Mouse (Mus musculus): ENCODE data around the gene Thbs3.
"Not testable (repeated sequence)": the region's sequence is repeated elsewhere in the genome, so short reads cannot be mapped to it uniquely, and the experiment has no call there.

Gene Thbs3

DNA sequence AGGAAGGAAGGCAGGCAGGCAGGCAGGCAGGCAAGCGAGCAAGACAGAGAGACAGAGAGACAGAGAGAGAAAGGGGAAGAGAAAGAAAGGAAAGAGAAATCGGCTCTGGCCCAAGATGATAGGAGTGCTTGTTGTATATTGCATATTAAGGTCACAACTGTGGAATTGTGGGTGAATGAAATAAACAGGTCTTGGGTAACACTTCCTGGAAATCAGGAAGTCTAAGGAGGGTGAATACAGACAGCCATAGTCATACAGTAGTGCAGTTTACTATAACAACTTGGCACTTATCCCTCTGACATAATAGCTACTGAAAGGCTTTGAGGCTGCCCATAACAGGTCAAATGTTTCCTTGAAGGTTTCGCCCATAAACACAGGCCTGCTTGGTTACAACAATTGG lies 15.1 kb upstream of the Thbs3 start:
- DNase-seq, result no peak

DNA sequence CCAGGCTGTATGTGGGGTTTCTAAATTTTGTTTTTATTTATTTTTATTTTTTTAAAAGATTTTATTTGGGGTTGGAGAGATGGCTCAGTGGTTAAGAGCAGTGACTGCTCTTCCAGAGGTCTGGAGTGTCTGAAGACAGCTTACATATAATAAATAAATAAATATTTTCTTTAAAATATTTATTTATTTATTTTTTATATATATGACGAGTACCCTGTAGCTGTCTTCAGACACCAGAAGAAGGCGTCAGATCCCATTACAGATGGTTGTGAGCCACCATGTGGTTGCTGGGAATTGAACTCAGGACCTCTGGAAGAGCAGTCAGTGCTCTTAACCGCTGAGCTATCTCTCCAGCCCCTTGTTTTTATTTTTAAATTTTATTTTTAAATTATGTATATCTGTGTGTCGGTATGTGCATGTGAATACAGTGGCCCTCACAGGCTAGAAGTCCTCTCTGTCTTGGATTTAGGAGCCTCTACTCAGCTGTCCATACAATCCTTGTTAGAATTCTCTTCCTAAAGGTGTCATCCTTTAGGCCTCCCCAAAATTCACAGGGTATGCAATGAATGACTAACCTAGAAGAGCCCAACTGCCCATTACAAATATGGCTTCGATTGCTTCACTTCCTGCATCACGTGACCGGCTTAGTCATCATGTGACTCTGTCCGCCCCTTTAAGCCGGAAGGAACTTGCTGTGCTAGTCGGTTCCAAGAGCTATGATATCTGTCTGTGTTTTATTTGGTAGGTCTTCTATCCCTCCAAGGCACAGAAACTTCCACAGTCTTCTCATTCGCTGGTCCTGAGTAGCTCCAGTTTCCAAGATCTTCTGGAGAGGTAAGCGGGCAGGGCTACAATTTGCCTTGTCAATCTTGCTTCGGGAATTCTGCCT lies 12.5 kb upstream of the Thbs3 start, which contains the start of gene Gba:
Gba (plus strand) TSS at position 676 of the 889 bp plus-strand sequence.
- peak; percentile 89 for DNase-seq

DNA sequence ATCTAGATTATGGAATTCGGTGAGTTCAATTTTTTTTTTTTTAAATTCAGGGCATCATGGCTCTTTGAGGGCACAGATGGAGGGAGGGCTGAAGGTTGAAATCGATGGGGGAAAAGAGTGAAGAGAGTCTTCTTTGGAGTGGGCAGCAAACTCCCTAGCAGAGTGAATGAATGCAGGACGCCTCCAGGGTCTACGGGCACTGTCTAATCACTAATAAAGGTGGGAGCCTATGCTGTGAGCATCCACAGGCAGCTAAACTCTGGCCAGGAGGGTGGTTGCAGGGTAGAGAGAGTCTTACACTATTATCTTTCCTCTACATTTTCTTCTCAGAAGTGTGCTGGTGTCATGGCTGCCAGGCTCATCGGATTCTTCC lies 11.9 kb upstream of the Thbs3 start:
- no peak for DNase-seq

DNA sequence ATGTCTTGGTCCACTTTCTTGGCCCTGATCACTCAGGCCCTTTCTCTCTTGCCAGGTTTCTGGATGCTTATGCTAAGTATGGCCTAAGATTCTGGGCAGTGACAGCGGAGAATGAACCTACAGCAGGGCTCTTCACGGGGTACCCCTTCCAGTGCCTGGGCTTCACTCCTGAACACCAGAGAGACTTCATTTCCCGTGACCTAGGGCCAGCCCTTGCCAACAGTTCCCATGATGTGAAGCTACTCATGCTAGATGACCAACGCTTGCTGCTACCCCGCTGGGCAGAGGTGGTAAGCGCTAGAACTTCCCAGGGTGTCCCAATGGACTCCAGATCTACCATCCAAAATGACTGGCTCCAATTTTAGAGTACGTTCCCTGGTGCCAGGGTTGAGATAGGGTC lies 8.9 kb upstream of the Thbs3 start:
- no peak for DNase-seq

DNA sequence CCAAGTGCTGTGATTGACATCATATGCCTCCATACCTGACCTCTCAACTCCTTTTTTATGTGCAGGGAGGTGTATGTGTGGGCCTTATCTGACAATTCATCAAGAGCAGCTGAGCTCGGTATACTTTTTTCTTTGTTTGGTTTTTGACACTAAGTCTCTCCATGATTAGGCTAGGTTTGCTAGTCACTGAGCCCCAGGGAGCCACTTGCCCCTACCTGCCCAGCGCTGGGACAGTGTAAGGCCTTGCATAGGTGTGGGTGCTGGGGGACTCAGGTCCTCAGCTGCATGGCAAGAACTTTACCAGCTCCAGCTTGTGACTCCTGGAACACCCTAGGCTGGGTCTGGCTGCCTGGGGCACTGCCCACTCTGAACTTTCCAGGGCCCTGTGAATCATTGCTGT lies 8.3 kb upstream of the Thbs3 start:
- DNase-seq, result no peak

DNA sequence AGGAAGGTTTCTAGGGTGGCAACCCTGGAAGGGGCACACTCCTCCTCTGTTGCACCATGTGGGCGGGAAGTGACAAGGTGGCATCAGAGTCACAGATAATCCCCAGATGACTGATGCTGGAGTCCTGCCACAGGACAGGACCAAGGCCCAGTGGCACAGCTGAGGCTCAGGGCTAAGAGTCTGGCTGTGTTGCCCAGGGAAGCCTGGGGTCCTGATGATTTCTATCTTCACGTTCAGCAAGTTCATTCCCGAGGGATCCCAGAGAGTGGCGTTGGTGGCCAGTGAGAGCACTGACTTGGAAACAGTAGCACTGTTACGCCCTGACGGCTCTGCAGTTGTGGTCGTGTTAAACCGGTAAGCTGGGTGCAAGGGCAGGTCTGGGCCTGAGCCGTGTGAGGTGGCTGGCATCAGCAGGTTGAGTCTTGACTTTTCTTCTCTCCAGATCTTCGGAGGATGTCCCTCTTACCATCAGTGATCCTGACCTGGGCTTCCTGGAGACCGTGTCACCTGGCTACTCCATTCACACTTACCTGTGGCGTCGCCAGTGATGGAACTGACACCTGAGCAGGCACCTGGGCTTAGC lies 6.8 kb upstream of the Thbs3 start:
- no peak for DNase-seq

DNA sequence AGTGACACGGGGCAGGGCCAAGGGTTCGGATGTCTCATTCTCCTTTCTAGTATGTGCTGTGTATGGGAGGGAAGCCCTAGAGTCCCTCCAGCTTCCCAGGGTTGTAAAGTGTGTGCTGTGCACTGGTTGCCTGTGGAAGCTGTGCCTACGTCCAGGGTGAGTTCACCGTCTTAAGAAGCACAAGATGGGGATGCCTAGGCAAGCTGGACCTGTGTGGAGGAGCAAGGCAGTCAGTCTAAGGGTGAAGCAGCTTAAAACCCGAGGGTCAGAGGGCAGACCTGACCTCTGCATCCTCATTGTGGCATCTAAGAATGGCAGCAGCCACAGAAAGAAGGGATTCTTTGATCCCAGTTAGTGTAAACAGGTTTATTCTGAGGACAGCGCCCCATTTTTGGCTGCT lies 6.2 kb upstream of the Thbs3 start:
- no peak for DNase-seq

DNA sequence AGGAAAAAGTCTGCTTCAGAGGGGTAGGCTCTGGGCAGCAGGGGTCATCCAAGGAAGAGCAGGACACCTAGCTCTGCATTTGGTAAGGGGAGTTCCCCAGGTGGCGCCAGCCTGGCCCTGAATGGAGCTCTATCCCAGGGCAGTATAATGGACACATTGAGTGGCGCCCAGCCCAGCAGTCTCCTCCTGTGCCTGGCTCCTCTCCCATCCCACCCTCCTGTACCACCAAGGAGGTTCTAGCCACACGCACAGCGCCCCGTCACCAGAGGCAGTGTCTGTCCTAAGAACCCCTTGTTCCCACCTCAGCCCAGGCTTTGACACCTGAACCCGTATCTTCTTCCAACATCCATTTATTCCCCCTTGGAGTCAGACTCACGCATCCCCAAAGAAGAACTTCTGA lies 5.2 kb upstream of the Thbs3 start:
- DNase-seq, result no peak

DNA sequence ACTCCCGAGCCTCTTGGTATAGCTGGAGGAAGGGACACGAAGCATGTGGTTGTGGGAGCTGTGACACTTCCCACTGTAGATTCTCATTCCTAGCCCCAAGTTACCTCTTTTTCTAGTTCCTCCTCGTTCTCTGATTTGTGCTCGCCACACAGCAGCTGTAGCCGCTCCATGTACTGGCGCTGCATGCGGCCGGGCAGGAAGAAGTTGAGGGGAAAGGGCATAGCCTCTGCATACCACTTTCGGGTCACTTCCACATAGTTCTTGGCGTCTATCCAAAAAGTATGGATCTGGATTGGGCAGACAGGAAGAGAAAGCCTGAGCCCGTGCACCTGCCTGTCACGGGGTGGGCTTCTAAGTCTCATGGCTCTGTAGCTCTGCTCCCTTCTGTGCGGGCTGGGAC lies 4.8 kb upstream of the Thbs3 start:
- no peak for DNase-seq

DNA sequence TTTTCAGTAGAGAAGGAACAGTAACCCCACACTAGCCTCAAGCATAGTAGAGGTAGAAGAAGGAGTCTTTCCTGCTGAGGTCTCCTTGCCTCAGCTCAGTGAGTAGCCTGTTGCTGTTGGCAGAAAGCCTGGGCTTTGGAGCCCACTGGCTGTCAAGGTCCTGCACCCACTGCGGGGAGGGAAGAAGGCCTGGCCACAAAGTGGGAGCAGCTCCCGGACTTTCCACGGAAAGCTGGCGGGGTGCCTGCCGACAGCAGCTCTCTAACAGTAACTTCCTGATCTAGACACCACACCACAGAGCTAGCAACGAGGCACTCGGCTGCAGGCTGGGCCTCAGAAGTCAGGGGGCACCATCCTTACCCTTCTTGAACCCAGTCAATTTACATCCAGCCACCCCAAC lies 4.2 kb upstream of the Thbs3 start:
- no peak for DNase-seq

DNA sequence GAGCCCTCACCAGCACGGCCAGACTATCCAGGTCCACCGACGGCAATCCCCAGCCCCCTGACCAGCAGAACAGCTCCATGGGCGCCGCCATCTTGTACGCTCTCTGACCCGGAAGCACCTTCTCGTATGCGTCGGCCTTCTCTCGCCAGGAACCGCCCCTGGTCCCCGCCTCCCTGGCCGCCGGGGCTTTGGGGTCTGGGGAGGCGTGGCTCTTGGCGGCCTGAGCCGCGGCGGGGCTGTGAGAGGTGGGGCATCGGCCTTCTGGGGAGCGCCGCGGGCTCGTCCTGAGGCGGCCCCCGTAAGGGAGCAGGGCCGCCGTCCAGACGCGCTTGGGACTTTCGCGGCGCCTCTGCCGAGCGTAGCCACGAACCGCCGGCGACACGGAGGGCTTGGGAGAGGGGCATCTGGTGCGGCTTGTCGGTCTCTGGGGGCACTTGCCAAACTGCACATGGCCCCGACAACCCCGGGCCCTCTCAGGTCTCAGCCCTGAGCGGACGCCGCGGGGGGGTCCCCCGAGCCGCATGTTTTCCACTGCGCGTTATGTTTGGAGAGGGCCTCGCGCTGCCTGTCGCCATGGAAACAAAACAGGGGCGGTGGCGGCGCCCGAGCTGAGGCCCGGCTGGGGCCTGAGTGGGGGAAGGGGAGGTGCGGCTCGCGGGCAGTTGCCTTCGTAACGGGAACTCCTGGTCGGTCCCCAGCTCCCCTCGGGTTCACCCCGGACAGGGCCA lies 1.0 kb upstream of the Thbs3 start:
- peak; percentile 95 for DNase-seq

DNA sequence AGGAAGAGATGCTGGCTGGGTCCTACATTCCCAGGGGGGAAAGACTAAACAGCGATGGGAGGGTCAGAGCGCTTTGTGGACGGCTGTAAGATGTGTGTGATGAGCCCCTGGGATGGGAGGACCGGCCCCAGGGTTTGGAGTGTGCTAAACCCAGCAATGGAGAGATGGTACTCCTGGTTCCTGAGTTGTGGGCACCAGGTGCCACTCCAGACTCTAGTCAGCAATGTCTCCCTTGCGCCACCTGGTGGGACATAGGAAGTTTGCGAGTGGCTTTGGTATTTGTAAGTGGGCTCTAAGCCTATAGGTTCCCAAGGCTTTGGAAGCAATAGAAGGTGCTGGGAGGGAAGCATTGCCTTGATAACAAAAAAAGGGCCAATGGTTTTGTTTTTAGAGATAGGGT lies 873 bp downstream of the Thbs3 start:
- peak; percentile 85 for DNase-seq

DNA sequence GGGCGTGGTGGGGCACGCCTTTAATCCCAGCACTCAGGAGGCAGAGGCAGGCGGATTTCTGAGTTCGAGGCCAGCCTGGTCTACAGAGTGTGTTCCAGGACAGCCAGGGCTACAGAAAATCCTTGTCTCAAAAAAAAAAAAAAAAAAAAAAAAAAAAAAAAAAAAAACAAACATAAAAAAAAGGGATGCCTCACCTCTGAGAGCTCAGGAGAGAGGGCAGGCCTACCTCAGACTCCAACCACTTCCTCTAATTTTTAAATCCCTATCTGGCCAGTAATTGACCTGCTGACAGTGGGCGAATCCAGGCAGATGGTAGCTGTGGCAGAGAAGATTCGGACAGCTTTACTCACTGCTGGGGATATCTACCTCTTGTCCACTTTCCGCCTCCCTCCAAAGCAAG lies 1.4 kb downstream of the Thbs3 start:
- not testable (repeated sequence) for DNase-seq

DNA sequence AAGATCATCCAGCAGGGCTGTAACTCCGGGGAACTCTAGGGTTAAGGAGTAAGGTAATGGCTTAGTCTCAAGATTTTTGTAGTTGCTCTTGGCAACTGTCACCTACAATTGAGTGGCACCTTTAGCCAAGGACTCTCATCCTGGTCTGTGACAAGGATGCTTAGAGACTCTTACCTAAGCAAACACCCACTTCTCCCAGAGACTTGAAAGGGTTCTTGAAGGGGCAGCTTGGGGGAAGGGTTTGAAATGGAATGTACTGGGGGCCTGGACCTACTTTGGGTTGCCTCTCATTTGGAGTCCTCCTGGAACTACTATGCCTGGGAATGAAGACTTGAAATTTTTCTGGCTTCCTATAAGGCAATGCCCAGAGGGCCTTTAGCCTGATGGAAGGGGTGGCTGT lies 3.3 kb downstream of the Thbs3 start:
- DNase-seq, result no peak

DNA sequence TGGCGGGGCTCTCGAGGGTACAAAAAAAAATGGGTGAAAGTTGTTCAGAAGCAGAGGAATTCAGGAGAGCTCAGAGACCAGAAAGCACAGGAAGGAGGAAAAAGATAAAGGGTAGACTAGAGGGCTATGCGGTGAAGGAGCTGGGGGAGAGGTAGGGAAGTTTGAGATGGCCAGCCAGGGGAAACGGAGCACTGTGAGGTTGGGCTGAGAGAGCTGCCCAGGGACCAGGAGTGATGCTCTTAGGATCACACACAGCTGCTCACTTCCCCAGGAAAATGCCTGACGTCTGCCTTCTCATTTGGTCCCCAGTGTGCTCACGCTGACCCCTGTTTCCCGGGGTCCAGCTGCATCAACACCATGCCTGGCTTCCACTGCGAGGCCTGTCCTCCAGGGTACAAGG lies 4.6 kb downstream of the Thbs3 start:
- no peak for DNase-seq

DNA sequence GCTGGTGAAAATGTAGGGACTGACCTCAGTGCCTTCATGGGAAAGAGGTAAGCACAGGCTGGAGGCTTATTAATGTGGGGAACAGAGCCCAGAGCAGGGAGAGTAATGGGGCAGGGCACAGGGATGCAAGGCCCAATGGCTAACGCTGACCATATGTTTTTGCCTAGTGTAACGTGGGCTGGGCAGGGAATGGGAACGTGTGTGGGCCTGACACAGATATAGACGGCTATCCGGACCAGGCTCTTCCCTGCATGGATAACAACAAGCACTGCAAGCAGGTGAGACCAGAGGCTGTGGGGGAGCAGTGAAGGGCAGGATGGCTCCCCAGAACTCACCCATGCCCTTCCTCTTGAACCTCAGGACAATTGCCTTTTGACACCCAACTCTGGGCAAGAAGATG lies 6.2 kb downstream of the Thbs3 start:
- DNase-seq, result no peak

DNA sequence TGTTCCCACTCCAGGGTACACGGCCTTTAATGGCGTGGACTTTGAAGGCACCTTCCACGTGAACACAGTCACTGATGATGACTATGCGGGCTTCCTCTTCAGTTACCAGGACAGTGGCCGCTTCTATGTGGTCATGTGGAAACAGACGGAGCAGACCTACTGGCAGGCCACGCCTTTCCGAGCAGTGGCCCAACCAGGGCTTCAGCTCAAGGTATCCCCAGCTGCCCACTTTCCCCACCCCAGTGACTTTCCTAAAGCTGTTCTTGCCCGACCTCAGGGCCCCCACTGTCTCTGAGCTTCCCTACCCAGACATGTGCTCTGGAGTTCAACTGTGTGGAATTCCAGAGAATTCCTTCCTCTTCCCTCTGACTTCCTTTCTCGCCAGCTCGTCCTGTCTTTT lies 9.8 kb downstream of the Thbs3 start:
- no peak for DNase-seq

DNA sequence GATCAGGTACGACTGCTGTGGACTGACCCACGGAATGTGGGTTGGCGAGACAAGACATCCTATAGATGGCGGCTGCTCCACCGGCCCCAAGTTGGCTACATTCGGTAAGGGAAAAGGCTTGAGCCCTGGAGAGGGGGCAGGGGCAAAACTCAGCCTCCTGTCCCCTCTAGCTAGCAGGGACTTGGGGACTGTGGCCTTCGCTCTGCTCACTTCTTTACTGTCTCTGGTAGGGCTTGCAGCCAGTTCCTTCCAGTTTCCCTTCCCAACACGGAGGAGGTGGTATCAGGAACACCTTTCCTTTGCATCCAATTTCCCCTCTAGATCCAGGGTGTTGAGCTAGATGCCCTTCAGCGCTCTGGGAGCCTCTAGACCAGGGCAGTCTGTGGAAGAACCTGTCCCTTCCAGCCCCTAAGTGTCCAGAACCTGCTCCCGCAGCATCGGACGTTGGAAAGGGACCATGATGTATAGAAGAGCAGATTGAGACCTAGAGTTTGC lies 10.4 kb downstream of the Thbs3 start:
- DNase-seq, result no peak

DNA sequence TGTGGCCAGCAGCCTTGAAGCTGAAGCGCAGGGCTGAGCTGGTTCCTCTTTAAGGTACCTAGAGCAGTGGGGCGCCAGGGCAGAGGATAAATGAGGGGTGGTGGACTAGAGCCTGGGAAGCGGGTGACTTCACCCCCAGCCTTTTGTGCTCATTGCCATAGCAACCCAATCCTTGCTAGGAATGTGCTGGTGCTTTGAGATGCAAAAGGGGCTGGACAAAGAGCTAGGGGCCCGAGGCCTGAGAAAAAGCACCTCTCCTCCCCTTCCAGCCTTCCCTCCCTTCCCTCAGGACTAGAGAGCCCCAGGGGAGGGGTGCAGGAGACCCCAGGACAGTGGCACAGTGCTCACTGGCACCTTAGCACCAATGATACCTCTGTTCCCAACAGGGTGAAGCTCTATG lies 10.9 kb downstream of the Thbs3 start:
- no peak for DNase-seq

DNA sequence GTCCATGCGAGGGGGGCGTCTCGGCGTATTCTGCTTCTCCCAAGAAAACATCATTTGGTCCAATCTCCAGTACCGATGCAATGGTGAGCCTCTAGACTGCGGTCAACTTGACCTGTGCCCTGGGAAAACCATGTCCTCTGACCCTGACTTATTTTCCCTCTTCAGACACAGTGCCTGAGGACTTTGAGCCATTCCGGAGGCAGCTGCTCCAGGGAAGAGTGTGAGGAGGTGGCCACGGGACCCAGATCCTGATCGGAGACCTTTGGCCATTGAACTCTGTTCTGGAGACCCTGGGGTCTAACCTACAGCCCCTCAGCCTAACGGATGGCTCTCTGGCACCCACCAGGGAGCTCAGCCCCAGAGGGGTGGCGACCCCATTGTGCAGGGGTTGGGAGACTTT lies 11.4 kb downstream of the Thbs3 start:
- DNase-seq, result no peak

DNA sequence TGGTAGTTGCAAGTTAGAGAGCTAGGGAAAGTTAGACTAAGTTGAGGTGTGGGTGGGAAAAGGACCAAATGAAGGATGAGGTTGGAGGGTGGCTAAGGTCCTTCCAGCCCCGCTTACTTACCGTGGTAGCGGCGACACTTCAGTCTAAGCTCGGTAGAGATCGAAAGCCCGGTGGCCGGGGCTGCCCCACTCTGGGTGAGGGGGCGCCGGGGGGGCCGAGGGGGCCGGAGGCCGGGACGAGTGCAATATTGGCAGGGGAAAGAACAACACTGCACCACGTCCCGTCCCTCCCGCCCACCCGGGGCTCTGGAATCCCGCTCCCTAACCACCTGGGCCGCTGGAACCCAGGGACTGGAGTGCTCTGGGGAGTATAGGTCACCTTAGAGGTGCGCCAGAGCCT lies 11.9 kb downstream of the Thbs3 start, which contains the start of gene Mtx1:
Mtx1 (minus strand) TSS at position 189 of the 400 bp plus-strand sequence.
- DNase-seq, result no peak

DNA sequence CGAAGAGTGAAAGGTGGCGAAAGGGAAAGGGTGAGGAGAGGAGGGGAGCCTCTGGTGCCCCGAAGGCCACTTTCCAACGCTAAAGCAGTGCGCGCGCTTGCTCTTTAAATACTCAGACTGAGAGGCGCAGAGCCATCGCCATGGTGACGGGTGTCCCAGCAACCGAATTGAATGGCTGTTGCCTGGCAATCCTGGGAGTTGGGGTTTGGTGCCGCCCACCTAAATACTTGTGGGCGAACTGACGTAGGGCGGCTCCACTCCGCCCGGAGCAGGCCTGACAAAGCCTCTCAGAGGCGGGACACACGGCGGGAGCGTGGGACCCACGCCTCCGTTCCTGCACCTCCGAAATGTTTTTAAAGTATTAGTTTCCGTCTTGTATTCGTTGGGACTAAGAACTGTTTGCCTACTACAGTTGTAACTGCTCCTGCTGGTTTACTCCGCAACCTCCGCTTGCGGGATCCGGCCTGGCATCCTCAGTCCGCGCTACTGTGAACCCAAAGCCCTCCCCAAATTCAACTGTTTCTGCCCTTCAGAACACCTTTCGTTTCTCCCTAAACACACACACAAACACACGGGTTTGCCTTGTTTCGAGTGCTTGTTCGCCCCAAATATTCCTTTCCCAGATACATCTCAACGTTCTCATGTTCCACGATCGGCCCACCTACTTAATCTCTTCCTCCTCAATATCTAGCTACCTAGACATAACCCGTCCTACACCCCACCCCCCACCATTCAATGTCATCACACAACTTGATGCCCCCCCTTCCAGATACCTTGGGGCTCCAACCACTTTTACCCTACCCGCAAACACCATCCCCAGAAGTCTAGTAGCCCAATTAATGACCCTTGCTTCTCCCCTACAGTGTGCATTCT lies 12.6 kb downstream of the Thbs3 start:
- peak; percentile 95 for DNase-seq

DNA sequence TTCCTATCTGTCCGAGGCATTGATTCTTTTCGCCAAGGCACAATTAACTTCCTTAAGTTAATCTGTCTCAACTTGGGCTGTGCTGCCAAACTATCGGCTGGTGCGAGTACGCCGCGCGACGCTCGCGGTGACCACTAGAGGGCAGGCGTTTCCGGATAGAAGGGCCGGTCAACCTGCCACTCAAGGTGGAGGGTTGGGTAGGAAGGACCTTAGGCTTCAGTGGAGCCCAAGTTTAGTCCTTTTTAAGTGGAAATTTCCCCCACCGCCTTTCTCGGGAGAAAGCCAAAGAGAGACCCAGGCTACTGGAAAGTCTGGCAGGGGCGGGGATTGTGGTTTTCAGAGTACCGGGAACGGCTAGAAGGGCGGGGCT lies 13.2 kb downstream of the Thbs3 start:
- peak; percentile 85 for DNase-seq
